Mouse (Mus musculus): ENCODE measurements around the gene Nufip1. TPM values are rescaled to one million over a fixed set of nuclear protein-coding genes. Genes with fewer than 3 reads are reported as not detected.

Nufip1 gene
- total RNA-seq, 2 experiments from 2014 or later = 7.2 to 7.6 TPM

DNA sequence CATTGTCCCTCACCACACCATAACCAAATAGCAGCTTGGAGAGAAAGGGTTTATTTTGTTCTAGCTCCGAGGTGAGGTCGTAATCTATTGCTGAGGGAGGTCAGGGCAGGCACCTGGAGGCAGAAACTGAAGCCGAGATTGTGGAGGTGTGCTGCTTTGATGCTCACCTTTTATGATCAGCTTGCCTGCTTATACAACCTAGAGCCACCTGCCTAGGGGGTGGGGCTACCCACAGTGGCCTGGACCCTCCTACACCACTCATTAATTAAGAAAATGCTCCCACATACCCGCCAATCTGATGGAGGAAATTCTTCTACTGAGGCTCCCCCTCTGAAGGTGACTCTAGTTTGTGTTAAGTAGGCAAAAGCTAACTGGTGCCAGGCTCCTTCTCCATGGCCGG, 74.7 kb downstream of the Nufip1 start:
- no peak for DNase-seq

DNA sequence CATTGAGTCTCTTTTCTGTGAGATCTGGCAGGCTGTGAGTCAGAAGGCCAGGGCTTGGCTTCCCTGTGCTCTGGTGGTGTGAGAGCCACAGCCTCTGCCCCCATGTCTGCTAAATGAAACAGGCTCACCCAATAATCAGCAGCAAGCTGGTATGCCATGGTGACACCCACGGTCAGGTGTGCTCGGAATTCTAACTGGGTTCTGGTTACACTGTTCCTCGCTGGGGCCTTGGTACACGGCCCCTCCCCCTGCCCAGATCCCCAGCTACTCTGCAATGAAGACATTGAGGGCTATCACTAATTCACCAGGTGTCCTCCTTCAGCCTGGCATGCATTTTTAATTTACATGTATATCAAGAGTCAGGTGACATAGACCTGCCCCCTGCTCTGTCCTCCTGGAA, 75.6 kb downstream of the Nufip1 start:
- no peak for DNase-seq

Other genes with a start within 250 kb of the Nufip1 start
- gene Kctd4, start 155.9 kb upstream of the Nufip1 start, total RNA-seq (2021) = not detected
- gene Gtf2f2, start 100.0 kb upstream of the Nufip1 start, total RNA-seq (2021) = 10 to 100 TPM; 21.8 to 24.8 TPM
- gene Gpalpp1, start 131 bp upstream of the Nufip1 start, total RNA-seq (2021) = 10 to 100 TPM; 16.3 to 16.7 TPM